ENCODE assay signal across 8 mouse cellular contexts in genomic region chr8:57513178-57513661, GRCm38 (mm10). TPM values are rescaled to one million over a fixed set of nuclear protein-coding genes. Genes with fewer than 3 reads are reported as not detected.
A peak's percentile ranks its signal among the peaks of the same experiment; 100 is the strongest.
DNase-seq lines count a peak whose midpoint lies in the region; ATAC-seq lines count a peak whose summit lies in the region.
"Not testable (repeated sequence)": the region's sequence is repeated elsewhere in the genome, so short reads cannot be mapped to it uniquely, and the experiment has no call there.

No protein-coding gene starts in this region.

- peak overlapping the region; percentile 100 for H3K27ac ChIP-seq in embryonic facial prominence, embryonic 10.5 days (replicated peaks)
- H3K27ac ChIP-seq in forebrain, embryonic 16.5 days (ENCODE audit: low read length); hindbrain, embryonic 12.5 days; midbrain, embryonic 15.5 days: not testable (repeated sequence)
- peak overlapping the region; percentile 100; the same call in 1 of the 2 replicates for H3K27ac ChIP-seq in kidney, embryonic 16.5 days (ENCODE audit: low read length)
- H3K27ac ChIP-seq in liver, embryonic 16.5 days (ENCODE audit: low read length), result peak overlapping the region; percentile 100
- H3K27ac ChIP-seq in stomach, embryonic 15.5 days, result peak overlapping the region; percentile 100

- peak overlapping the region; percentile 92 for H3K4me3 ChIP-seq in embryonic facial prominence, embryonic 10.5 days
- peak overlapping the region; percentile 62 for H3K4me3 ChIP-seq in forebrain, embryonic 16.5 days (replicated peaks; ENCODE audit: low read length)
- peak overlapping the region; percentile 80 for H3K4me3 ChIP-seq in hindbrain, embryonic 12.5 days
- H3K4me3 ChIP-seq in kidney, embryonic 16.5 days (ENCODE audit: low read length), result peak overlapping the region; percentile 97
- peak overlapping the region; percentile 75 for H3K4me3 ChIP-seq in liver, embryonic 16.5 days (ENCODE audit: low read depth, low read length)
- H3K4me3 ChIP-seq in midbrain, embryonic 15.5 days, result peak overlapping the region; percentile 94
- H3K4me3 ChIP-seq in stomach, embryonic 15.5 days (replicated peaks), result peak overlapping the region; percentile 90

- ATAC-seq in forebrain, embryonic 16.5 days; hindbrain, embryonic 12.5 days (ENCODE audit: low FRiP score); kidney, embryonic 16.5 days (ENCODE audit: low FRiP score, low TSS enrichment); liver, embryonic 16.5 days (ENCODE audit: low read depth); midbrain, embryonic 15.5 days (replicated peaks); stomach, embryonic 15.5 days (ENCODE audit: insufficient read depth, low FRiP score, low read depth): not testable (repeated sequence)

- 37% methylated on average over 10 of the region's 10 CpGs for WGBS in embryonic facial prominence, embryonic 10.5 days
- 10% methylated on average over 9 of the region's 10 CpGs for WGBS in forebrain, embryonic 16.5 days
- 31% methylated on average over 10 of the region's 10 CpGs for WGBS in hindbrain, embryonic 12.5 days
- 9% methylated on average over 10 of the region's 10 CpGs for WGBS in kidney, embryonic 16.5 days
- 3% methylated on average over 10 of the region's 10 CpGs for WGBS in liver, embryonic 16.5 days (ENCODE audit: insufficient replicate concordance)
- 19% methylated on average over 10 of the region's 10 CpGs for WGBS in midbrain, embryonic 15.5 days
- 3% methylated on average over 10 of the region's 10 CpGs for WGBS in stomach, embryonic 15.5 days

- H3K9ac ChIP-seq in forebrain, embryonic 16.5 days (replicated peaks; ENCODE audit: low read depth, low read length), result peak overlapping the region; percentile 77
- H3K9ac ChIP-seq in hindbrain, embryonic 12.5 days, result peak overlapping the region; percentile 97
- peak overlapping the region; percentile 100 for H3K9ac ChIP-seq in kidney, embryonic 16.5 days (replicated peaks; ENCODE audit: low read length)
- peak overlapping the region; percentile 92 for H3K9ac ChIP-seq in liver, embryonic 16.5 days (ENCODE audit: low read depth, low read length)
- H3K9ac ChIP-seq in midbrain, embryonic 15.5 days, result not testable (repeated sequence)
- H3K9ac ChIP-seq in stomach, embryonic 15.5 days, result peak overlapping the region; percentile 98; the same call in 1 of the 2 replicates

- peaks cover 18% of the 10 kb centered on the region for H3K4me1 ChIP-seq in embryonic facial prominence, embryonic 10.5 days
- H3K4me1 ChIP-seq in forebrain, embryonic 16.5 days (replicated peaks; ENCODE audit: control insufficient read depth, insufficient read depth, low read length); hindbrain, embryonic 12.5 days; midbrain, embryonic 15.5 days; stomach, embryonic 15.5 days: not testable (repeated sequence)
- H3K4me1 ChIP-seq in kidney, embryonic 16.5 days (ENCODE audit: insufficient read depth, low read length), result peaks cover 15% of the 10 kb centered on the region; the same call in 1 of the 2 replicates
- H3K4me1 ChIP-seq in liver, embryonic 16.5 days (ENCODE audit: control insufficient read depth, low read depth, low read length), result peaks cover 15% of the 10 kb centered on the region

- not testable (repeated sequence) for H3K9me3 ChIP-seq in embryonic facial prominence, embryonic 10.5 days; forebrain, embryonic 16.5 days (ENCODE audit: control insufficient read depth, low read length); hindbrain, embryonic 12.5 days (replicated peaks); kidney, embryonic 16.5 days (ENCODE audit: low read length); liver, embryonic 16.5 days (replicated peaks; ENCODE audit: control insufficient read depth, low read length); midbrain, embryonic 15.5 days; stomach, embryonic 15.5 days

- H3K4me2 ChIP-seq in forebrain, embryonic 16.5 days (ENCODE audit: low read length), result peak overlapping the region; percentile 53
- peak overlapping the region; percentile 74 for H3K4me2 ChIP-seq in hindbrain, embryonic 12.5 days (replicated peaks)
- H3K4me2 ChIP-seq in kidney, embryonic 16.5 days (replicated peaks; ENCODE audit: low read depth, low read length), result peak overlapping the region; percentile 58
- H3K4me2 ChIP-seq in liver, embryonic 16.5 days (ENCODE audit: low read depth, low read length), result peak overlapping the region; percentile 65
- peak overlapping the region; percentile 93 for H3K4me2 ChIP-seq in midbrain, embryonic 15.5 days
- peak overlapping the region; percentile 54 for H3K4me2 ChIP-seq in stomach, embryonic 15.5 days

- H3K36me3 ChIP-seq in embryonic facial prominence, embryonic 10.5 days (replicated peaks), result peaks cover 56% of the 10 kb centered on the region
- not testable (repeated sequence) for H3K36me3 ChIP-seq in forebrain, embryonic 16.5 days (ENCODE audit: control insufficient read depth, insufficient read depth); hindbrain, embryonic 12.5 days; midbrain, embryonic 15.5 days (replicated peaks); stomach, embryonic 15.5 days
- H3K36me3 ChIP-seq in kidney, embryonic 16.5 days (ENCODE audit: insufficient read depth, low read length), result peaks cover 16% of the 10 kb centered on the region
- H3K36me3 ChIP-seq in liver, embryonic 16.5 days (ENCODE audit: control insufficient read depth, insufficient read depth), result peaks cover 37% of the 10 kb centered on the region

- H3K27me3 ChIP-seq in embryonic facial prominence, embryonic 10.5 days (replicated peaks; ENCODE audit: low read depth, poor library complexity, severe bottlenecking); forebrain, embryonic 16.5 days (replicated peaks; ENCODE audit: control insufficient read depth, insufficient read depth, low read length); hindbrain, embryonic 12.5 days; kidney, embryonic 16.5 days (ENCODE audit: insufficient read depth, low read length); liver, embryonic 16.5 days (ENCODE audit: control insufficient read depth, insufficient read depth, low read depth, low read length); midbrain, embryonic 15.5 days (replicated peaks); stomach, embryonic 15.5 days (replicated peaks): not testable (repeated sequence)

- peak; percentile 40 for DNase-seq in A20 (ENCODE audit: low read depth, low spot score)
- DNase-seq in embryonic facial prominence, embryonic 10.5 days (ENCODE audit: low spot score), result not testable (repeated sequence)

RNA-seq across cellular contexts. Expression of gene Hmgb2, which starts 1.5 kb away (rescaled TPM):
- polyA plus RNA-seq in embryonic facial prominence, embryonic 10.5 days (2016; fragmentation: Nextera tagmentation; extraction: Ambion mirVana), result 579 and 587 TPM in 2 replicates
- 168 and 177 TPM in 2 replicates for polyA plus RNA-seq in forebrain, embryonic 16.5 days (2015; fragmentation: Nextera tagmentation; extraction: Ambion mirVana)
- 331 and 384 TPM in 2 replicates for polyA plus RNA-seq in hindbrain, embryonic 12.5 days (2016; fragmentation: Nextera tagmentation; extraction: Ambion mirVana)
- 309 and 369 TPM in 2 replicates for polyA plus RNA-seq in kidney, embryonic 16.5 days (2015; fragmentation: Nextera tagmentation; extraction: Ambion mirVana)
- polyA plus RNA-seq in liver, embryonic 16.5 days (2015; fragmentation: Nextera tagmentation; extraction: Ambion mirVana), result 226 and 279 TPM in 2 replicates
- 46.1 and 61.2 TPM in 2 replicates for polyA plus RNA-seq in midbrain, embryonic 15.5 days (2015; fragmentation: Nextera tagmentation; extraction: Ambion mirVana)
- 312 and 353 TPM in 2 replicates for polyA plus RNA-seq in stomach, embryonic 15.5 days (2015; fragmentation: Nextera tagmentation; extraction: Ambion mirVana)

RNA-seq across cellular contexts. Expression of gene Sap30, which starts 25.6 kb away (rescaled TPM):
- 72.8 and 76.0 TPM in 2 replicates for polyA plus RNA-seq in embryonic facial prominence, embryonic 10.5 days (2016; fragmentation: Nextera tagmentation; extraction: Ambion mirVana)
- polyA plus RNA-seq in forebrain, embryonic 16.5 days (2015; fragmentation: Nextera tagmentation; extraction: Ambion mirVana), result 53.1 and 64.3 TPM in 2 replicates
- polyA plus RNA-seq in hindbrain, embryonic 12.5 days (2016; fragmentation: Nextera tagmentation; extraction: Ambion mirVana), result 89.9 and 90.4 TPM in 2 replicates
- 29.0 and 32.5 TPM in 2 replicates for polyA plus RNA-seq in kidney, embryonic 16.5 days (2015; fragmentation: Nextera tagmentation; extraction: Ambion mirVana)
- 9.6 and 10.8 TPM in 2 replicates for polyA plus RNA-seq in liver, embryonic 16.5 days (2015; fragmentation: Nextera tagmentation; extraction: Ambion mirVana)
- 32.6 and 33.4 TPM in 2 replicates for polyA plus RNA-seq in midbrain, embryonic 15.5 days (2015; fragmentation: Nextera tagmentation; extraction: Ambion mirVana)
- polyA plus RNA-seq in stomach, embryonic 15.5 days (2015; fragmentation: Nextera tagmentation; extraction: Ambion mirVana), result 36.9 and 37.4 TPM in 2 replicates

RNA-seq across cellular contexts. Expression of gene Scrg1, which starts 57.5 kb away (rescaled TPM):
- polyA plus RNA-seq in embryonic facial prominence, embryonic 10.5 days (2016; fragmentation: Nextera tagmentation; extraction: Ambion mirVana), result 0.45 and 1.1 TPM in 2 replicates
- polyA plus RNA-seq in forebrain, embryonic 16.5 days (2015; fragmentation: Nextera tagmentation; extraction: Ambion mirVana), result 14.7 and 20.2 TPM in 2 replicates
- polyA plus RNA-seq in hindbrain, embryonic 12.5 days (2016; fragmentation: Nextera tagmentation; extraction: Ambion mirVana), result 1.5 and 1.6 TPM in 2 replicates
- not detected in 2 replicates for polyA plus RNA-seq in kidney, embryonic 16.5 days (2015; fragmentation: Nextera tagmentation; extraction: Ambion mirVana)
- 0.54 TPM in 1 of 2 replicates, not detected in the other for polyA plus RNA-seq in liver, embryonic 16.5 days (2015; fragmentation: Nextera tagmentation; extraction: Ambion mirVana)
- 8.1 and 8.5 TPM in 2 replicates for polyA plus RNA-seq in midbrain, embryonic 15.5 days (2015; fragmentation: Nextera tagmentation; extraction: Ambion mirVana)
- polyA plus RNA-seq in stomach, embryonic 15.5 days (2015; fragmentation: Nextera tagmentation; extraction: Ambion mirVana), result 0.53 and 0.79 TPM in 2 replicates
